Mouse (Mus musculus) ES-E14 (cell line): Measurements from ENCODE around the gene Nab2. TPM values are rescaled to one million over a fixed set of nuclear protein-coding genes. Genes with fewer than 3 reads are reported as not detected.

Experiments
- DNase-seq: peaks from one replicate; pipeline ENCODE4 v3.0.0-alpha.2; 2013; ENCODE audit warnings: low read depth, low spot score
- H3K27ac ChIP-seq: 2 replicates; pipeline ENCODE4 v1.5.1; 2012; ENCODE audit warnings: low read depth, mild to moderate bottlenecking, low read length, moderate library complexity, mixed read lengths; ENCODE audit not compliant: poor library complexity, insufficient read depth, severe bottlenecking
- H3K36me3 ChIP-seq: 2 replicates; pipeline ENCODE4 v1.6.1; 2012; ENCODE audit warnings: mild to moderate bottlenecking, low read length, moderate library complexity, mixed read lengths; ENCODE audit not compliant: control insufficient read depth, poor library complexity, insufficient read depth, severe bottlenecking
- H3K4me1 ChIP-seq, 2 experiments: fragments of 150-350 bp in 1 of 2; sonication (generic) in 1 of 2; 2 replicates each; pipeline ENCODE4 v1.6.1; 2012; ENCODE audit warnings: low read length in 2 of 2, mild to moderate bottlenecking in 1 of 2, mixed read lengths in 1 of 2; ENCODE audit not compliant: control insufficient read depth in 2 of 2, insufficient read depth in 2 of 2, poor library complexity in 1 of 2
- H3K4me3 ChIP-seq, 2 experiments: fragments of 150-350 bp in 1 of 2; sonication (generic) in 1 of 2; 2 replicates each; pipeline ENCODE4 v1.5.1; 2012; ENCODE audit warnings: low read length in 2 of 2, low read depth in 1 of 2, mild to moderate bottlenecking in 1 of 2, mixed read lengths in 1 of 2; ENCODE audit not compliant: insufficient read depth in 1 of 2, poor library complexity in 1 of 2, severe bottlenecking in 1 of 2
- H3K9ac ChIP-seq: 2 replicates; pipeline ENCODE4 v1.6.1; 2012; ENCODE audit warnings: low read depth, mild to moderate bottlenecking, low read length, mixed read lengths; ENCODE audit not compliant: poor library complexity, insufficient read depth, severe bottlenecking
- H3K9me3 ChIP-seq: fragments of 150-350 bp; sonication (generic); 2 replicates; pipeline ENCODE4 v1.6.1; 2012; ENCODE audit warnings: low read depth, mild to moderate bottlenecking, low read length; ENCODE audit not compliant: control insufficient read depth, insufficient read depth
- CHD2 ChIP-seq: IDR thresholded peaks from 2 replicates; pipeline ENCODE4 v1.6.1; 2014; ENCODE audit warnings: mild to moderate bottlenecking, low read depth, low read length, inconsistent platforms
- HCFC1 ChIP-seq: IDR thresholded peaks from 2 replicates; pipeline ENCODE4 v1.6.1; 2012; ENCODE audit warnings: low read length, inconsistent platforms, borderline replicate concordance; ENCODE audit not compliant: insufficient read depth
- MAFK ChIP-seq: IDR thresholded peaks from 2 replicates; pipeline ENCODE4 v1.6.1; 2014; ENCODE audit warnings: mild to moderate bottlenecking, low read depth, low read length, inconsistent platforms; ENCODE audit not compliant: insufficient read depth
- ZC3H11A ChIP-seq: IDR thresholded peaks from 2 replicates; pipeline ENCODE4 v1.6.1; 2012; ENCODE audit warnings: low read depth, mild to moderate bottlenecking, inconsistent platforms, low read length, borderline replicate concordance
- ZNF384 ChIP-seq: IDR thresholded peaks from 2 replicates; pipeline ENCODE4 v1.6.1; 2012; ENCODE audit warnings: low read depth, low read length, inconsistent platforms
- in situ Hi-C, 2 experiments: fragments of 600-800 bp; cut with MboI; formaldehyde crosslinking; loops; one replicate each; pipeline ENCODE4 v1.15.1; 2025; ENCODE audit warnings: low sequenced_read_pairs in 2 of 2, inconsistent platforms in 1 of 2; ENCODE audit not compliant: unreplicated experiment in 2 of 2
- total RNA-seq: library from RNA; depleted of rRNA; stranded (reverse); fragments of 300-350 nt; gene quantifications from 2 replicates; pipeline ENCODE4 v1.2.3, GENCODE M21; 2012

The Nab2 gene
- total RNA-seq, 1 experiment, result 10.6 TPM

DNA sequence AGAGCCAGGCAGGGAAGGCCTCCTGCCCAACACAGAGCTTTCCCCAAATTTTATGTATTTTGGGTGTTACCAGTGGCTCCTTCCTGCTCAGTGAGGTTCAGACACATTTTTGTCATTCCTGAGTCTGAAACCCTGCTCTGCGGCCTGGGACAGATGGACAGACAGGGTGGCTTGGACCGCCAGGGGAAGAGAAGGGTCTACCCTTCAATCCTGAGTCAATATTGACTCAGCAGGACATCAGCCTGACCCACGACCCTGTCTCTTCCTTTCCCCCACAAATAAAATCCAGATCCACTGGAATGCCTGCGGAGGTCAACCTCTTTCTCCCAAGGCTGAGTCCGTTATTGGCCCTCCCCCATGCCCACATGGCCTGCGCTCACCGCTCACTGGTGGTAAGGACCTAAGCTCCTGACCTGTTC lies 52.1 kb downstream of the Nab2 start:
- no peak overlapping the region for H3K27ac ChIP-seq
- H3K36me3 ChIP-seq, result no peaks in the 10 kb centered on the region
- no peak overlapping the region for H3K9ac ChIP-seq
- peaks cover 10 to 32% of the 10 kb centered on the region in 2 experiments; a peak in 3 of 4 replicates for H3K4me1 ChIP-seq
- DNase-seq, result no peak
- no peak for TF ChIP-seq MAFK
- TF ChIP-seq ZNF384, result no peak
- TF ChIP-seq HCFC1, result no peak
- TF ChIP-seq ZC3H11A, result no peak
- TF ChIP-seq CHD2, result no peak
- H3K9me3 ChIP-seq, result no peaks in the 10 kb centered on the region
- H3K4me3 ChIP-seq, result no peak overlapping the region
- in situ Hi-C loops, result no loop called here

DNA sequence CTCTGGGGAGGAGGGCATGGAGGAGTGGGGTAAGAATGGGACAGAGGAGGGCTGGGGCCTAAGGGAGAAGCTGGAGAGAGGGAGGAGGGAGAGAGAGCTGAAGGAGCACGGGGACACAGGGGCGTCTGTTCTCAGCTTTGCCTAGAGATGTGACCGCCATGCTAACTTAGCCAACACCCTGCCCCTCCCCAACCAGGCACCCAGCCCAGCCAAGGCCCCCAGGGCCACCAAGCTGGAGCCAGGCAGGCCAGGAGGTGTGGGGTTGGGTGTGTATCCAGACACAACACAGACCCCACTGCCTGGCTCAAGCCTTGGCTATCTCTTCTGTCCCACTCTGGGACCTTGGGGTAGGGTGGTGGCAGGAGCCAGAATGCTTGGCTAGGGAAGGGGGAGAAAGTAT lies 52.8 kb downstream of the Nab2 start:
- DNase-seq, result no peak
- no peak overlapping the region for H3K9ac ChIP-seq
- no peaks in the 10 kb centered on the region for H3K36me3 ChIP-seq
- H3K27ac ChIP-seq, result no peak overlapping the region
- in situ Hi-C loops, result no loop called here
- peaks cover 10 to 31% of the 10 kb centered on the region in 2 experiments; a peak in 3 of 4 replicates for H3K4me1 ChIP-seq
- H3K9me3 ChIP-seq, result no peaks in the 10 kb centered on the region
- TF ChIP-seq ZC3H11A (no peak), ZNF384 (no peak), MAFK (no peak), HCFC1 (no peak), CHD2 (no peak)
- no peak overlapping the region for H3K4me3 ChIP-seq

DNA sequence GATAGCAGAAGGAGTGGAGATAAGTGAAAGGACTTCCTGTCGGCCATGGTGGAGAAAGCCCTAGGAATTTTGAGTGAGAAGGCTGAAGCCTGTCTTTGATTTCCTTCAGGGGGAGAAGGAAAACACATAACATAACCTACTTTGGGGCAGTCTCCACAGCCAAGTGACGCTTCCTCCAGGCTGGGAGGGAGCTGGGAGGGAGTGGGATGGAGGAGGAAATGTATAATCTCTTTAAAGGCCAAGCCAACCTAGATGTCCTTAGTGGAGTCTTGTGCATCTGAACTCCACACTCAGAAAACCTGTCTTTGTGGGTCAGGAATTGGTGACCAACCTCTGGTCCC lies 53.4 kb downstream of the Nab2 start:
- H3K27ac ChIP-seq, result no peak overlapping the region
- TF ChIP-seq ZNF384 (no peak), HCFC1 (no peak), MAFK (no peak)
- peaks cover 10 to 26% of the 10 kb centered on the region in 2 experiments; a peak in 3 of 4 replicates for H3K4me1 ChIP-seq
- H3K9ac ChIP-seq, result no peak overlapping the region
- no peaks in the 10 kb centered on the region for H3K9me3 ChIP-seq
- in situ Hi-C loops, result no loop called here
- no peak for DNase-seq
- H3K4me3 ChIP-seq, result no peak overlapping the region
- H3K36me3 ChIP-seq, result no peaks in the 10 kb centered on the region

DNA sequence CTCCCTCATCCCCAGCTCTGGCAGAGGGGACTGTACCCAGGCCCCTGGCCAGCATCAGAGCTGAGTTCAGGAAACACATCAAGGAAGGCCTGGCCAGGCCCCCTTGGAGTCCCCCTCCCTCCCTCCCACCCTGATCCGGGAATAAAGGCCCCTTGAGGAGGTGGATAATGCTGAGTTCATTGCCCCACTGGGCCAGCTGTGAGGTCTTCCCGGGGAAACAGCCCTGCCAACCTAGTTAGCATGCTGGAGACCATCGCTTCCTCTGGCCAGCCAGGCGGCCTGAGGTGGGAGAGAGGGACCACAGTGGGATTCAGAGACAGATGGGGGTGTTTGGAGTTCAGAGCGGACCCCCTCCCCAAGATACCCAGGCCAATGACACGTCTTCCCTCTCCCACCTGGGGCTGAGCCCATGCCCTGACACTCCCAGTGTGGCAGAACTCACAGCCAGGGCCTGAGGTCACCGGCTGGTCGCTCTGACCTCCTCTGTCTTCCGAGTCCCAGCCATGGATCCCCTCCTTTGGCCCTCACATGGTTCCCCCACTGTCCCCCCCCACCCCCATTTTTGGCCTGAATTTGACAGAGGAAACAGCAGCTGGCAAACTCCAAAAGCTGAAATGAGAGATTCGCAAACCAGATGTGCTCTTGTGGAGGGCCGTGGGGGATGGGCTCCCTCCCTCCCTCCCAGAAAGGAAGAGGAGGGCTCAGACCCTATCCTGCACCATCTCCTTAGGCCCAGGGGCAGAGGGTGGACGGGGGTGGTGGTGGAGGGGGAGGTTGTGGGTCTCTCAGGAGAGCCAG lies 53.9 kb downstream of the Nab2 start:
- Histone ChIP-seq H3K4me3 (no peak overlapping the region), H3K36me3 (no peaks in the 10 kb centered on the region), H3K4me1 (peaks cover 10 to 21% of the 10 kb centered on the region in 2 experiments; a peak in 3 of 4 replicates), H3K27ac (no peak overlapping the region), H3K9ac (no peak overlapping the region), H3K9me3 (no peaks in the 10 kb centered on the region)
- DNase-seq, result no peak
- in situ Hi-C loops, result no loop called here
- TF ChIP-seq MAFK, result no peak
